Mouse (Mus musculus) right cerebral cortex, postnatal 36 days (tissue): Measurements from ENCODE around the gene Fads6.
A peak's percentile ranks its signal among the peaks of the same experiment; 100 is the strongest.

Experiments
- DNase-seq, 2 experiments: peaks; one replicate each; pipeline ENCODE4 v3.0.0; 2022; ENCODE audit warnings: low spot score in 2 of 2, mixed read lengths in 1 of 2

Fads6 gene

DNA sequence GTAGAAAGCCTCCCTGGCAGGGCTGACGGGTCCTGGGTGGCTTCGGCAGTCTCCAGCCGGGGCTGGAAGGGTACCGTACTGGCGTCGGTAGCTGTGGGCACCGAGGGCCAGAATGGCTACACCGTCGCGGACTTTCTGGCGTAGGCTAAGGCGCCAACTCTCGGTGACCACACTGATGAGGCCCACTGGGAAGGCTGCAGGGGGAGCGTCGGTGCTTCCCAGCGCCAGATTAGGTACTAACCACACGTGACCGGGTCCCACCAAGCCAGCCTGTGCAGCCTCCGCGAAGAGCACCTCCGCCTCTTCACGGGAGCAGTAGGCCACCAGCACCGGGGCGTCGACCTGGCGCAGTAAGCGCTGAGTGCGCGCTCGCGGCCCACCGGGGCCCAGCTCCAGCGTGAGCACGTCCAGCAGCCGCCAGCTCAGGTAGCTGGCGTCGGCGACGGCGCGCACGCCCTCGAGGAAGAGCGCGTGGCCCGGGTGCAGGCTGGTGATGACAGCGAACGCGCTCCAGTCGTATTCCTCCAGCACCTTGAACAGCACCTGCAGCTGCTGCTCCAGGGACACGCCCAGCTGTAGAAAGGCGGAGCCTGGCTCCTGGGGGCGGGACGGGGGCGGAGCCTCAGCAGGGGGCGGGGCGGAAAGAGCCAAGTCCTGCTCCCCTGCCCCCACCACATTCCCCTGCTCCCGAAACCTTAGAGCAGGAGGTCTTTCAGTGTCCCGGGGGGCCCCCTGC lies 39.5 kb downstream of the Fads6 start:
- DNase-seq: no peak

DNA sequence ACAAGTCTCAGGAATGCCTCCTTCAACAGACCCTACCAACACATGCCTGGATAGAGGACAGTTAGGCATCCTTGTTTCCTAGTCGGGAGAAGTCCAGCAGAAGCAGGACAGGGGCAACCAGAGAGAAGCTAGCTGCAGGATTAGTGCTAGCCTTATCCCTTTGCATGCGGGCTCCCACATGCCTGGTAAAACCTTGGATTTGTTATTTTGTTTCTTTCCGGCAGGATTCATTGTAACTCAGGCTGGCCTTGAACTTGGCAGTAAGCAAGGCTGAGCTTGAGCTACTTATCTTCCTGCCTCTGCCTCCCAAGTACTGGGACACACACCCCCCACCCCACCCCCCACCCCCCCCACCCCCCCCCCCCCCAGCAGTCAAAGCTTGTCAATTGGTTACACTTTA lies 46.2 kb downstream of the Fads6 start:
- DNase-seq: no peak

GRCm38 (mm10) chr11:115250405-115251090 lies 46.9 kb downstream of the Fads6 start:
- DNase-seq: no peak

GRCm38 (mm10) chr11:115249721-115250404 lies 47.6 kb downstream of the Fads6 start:
- DNase-seq: no peak

DNA sequence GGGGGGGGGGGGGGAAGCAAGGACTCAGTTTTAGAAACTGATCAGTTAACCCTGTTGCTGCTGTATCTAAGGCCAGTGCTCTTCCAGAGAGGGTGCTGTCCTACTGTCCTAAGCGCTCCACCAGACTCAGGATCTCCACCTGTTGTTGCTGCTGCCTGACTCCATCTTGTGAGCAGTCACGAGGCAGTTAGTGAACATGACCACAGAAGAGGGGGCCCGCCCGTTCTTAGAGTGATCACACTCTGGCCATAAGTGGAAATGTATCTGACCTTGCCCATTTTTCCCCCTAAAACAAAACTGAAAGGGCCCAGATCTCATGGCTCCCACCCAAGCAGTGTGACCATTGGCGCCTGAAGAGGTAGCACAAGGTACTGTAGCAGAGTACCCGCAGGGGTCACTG lies 49.5 kb downstream of the Fads6 start:
- no peak for DNase-seq

DNA sequence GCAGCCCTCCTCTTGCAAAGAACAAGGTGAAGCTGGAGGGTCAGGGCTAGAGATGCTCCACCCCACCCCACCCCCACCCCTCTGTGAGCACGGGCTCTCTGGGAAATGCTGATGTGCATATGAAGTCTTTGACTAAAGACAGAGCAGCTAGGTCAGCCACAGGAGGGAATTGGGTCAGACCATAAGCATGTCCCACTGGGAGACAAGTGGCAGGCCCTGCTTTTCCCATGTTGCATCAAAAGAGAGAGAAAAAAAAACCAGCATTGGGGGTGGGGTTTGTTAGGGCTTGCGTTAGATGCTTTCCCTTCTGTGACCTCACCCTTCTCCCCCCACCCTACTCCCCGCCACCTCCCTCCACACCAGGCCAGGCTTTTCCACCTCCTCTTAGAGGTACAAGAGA lies 50.2 kb downstream of the Fads6 start:
- DNase-seq: no peak

DNA sequence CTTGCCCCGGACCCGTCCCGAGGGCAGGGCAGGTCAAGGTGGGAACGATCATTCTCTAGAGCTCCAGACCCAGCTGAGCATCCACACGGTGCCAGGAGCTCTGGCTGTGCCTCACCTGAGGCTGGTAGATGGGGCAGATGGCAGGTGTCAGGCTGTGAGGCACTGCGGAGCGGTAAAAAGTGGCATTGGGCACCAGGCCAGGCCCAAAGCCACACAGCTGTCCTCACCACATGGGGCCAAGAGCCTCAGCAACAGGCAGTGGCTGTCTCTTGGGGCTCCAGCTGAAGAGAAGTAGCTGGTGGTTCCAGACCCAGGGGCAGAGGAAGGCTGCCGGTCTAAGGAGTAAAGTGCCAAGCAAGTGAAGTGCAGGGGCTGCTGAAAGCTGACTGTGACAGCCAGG lies 51.1 kb downstream of the Fads6 start:
- DNase-seq: no peak

GRCm38 (mm10) chr11:115244840-115245239 lies 52.6 kb downstream of the Fads6 start:
- DNase-seq: no peak

- no peak for DNase-seq
Observed at GRCm38 (mm10) chr11:115243783-115244182, 53.7 kb downstream of the Fads6 start.

GRCm38 (mm10) chr11:115242746-115243145 lies 54.7 kb downstream of the Fads6 start:
- no peak for DNase-seq

DNA sequence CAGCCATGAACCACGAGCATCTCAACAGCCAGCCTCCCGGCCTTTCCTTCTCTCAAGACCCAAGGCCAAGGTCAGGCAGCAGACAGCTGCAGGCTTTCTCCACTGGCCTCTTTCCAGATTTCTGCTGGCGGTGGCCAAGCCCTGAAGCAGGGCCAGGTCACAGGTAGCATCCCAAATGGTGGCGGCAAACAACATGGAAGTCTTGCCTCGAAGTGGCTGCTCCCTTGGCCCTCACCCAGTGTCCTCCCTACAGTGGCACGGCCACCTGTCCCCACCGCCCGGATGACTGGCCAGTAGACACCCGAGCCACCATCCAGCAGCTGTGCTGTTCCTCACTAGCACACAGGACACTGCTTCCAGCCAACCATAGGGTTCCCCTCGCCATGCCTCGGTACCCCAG lies 56.1 kb downstream of the Fads6 start:
- DNase-seq: no peak

DNA sequence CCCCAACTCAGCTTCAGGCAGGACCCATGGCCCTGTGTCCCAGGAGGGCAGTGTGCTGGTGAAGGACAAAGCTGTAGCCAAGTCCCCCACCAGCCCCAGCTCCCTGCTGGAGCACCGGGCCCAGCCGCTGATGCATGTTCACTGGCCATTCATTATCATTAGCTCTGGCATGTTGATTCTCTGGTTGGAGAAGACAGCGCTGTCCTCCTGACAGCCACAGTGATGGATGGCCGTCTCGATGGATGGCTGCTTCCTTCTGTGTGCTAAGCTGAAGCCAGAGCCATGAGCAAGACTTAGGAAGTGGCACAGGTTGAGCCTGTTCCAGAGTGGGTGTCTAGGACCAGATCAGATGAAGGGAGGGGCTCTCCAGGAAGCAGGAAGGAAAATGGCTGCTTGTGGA lies 60.9 kb downstream of the Fads6 start:
- no peak for DNase-seq

DNA sequence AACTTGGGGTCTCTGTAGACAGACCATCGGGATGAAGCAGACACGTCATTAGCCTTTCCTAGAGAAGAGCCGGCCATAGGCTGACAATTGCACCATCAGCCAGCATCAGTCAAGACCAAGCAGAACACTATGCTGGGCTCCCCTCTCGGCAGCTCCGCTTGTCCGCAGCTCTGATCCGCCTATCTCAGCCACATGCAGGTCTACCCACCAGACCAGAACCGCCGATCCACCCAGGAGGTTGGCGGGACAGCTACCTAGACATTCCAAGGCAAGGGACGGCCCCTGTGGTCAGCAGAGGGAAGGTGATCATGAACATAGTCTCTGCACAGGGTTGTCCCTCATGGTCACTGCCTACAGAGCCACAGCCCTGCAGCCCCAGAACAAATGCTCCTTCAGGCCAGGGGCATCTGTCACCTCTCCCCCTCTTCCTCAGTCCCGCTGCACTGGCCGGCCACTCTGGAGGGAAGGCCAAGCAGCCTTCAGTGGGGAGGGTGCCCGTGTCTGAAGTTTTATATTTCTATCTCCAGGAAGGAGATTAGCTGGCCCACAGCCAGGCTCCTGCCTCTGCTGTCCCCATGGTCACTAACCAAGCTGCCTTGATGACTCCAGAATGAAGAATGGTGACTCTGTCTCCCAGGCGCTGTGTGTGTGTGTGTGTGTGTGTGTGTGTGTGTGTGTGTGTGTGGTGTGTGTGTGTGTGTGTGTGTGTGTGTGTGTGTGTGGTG lies 63.0 kb downstream of the Fads6 start:
- DNase-seq: no peak

- DNase-seq: peak; percentile 40 to 47
Observed at GRCm38 (mm10) chr11:115233526-115234290, 63.8 kb downstream of the Fads6 start.

- no peak for DNase-seq
Observed at GRCm38 (mm10) chr11:115232889-115233288, 64.6 kb downstream of the Fads6 start.

DNA sequence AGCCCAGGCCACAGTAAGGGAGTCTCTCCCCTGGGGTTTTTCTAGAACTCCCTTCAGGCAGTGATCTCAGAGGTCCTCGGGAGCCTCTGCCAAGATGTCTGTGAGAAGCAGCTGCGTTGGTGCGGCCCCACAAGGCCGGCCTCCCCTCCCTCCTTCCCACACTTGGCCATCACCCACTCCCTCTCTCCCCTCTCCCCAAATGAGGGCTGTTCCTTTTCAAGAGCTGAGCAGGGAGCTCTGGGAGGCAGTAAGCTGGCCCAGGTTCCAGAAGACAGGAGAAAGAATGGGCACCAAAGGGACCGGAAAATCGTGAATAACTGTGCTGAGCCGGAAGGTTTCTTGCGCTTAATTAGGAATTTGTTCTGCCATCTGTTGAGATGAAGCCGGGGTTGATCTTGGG lies 65.5 kb downstream of the Fads6 start:
- DNase-seq: peak in 1 of 2 experiments; percentile 13

GRCm38 (mm10) chr11:115231168-115231915 lies 66.1 kb downstream of the Fads6 start:
- DNase-seq: no peak
